22 mouse cellular contexts compared by ENCODE assay signal in genomic region chr15:77058566-77058965, GRCm38 (mm10). TPM values are rescaled to one million over a fixed set of nuclear protein-coding genes. Genes with fewer than 3 reads are reported as not detected.
DNase-seq lines count a peak whose midpoint lies in the region; ATAC-seq and TF ChIP-seq lines count a peak whose summit lies in the region.
"Had no signal": no experiment of that assay in that cellular context is flagged by ENCODE, and none has a peak within 500 bp of the region (broad histone marks: within the 10 kb centered on the region; RNA-seq: fewer than 3 reads in every experiment).

No protein-coding gene starts in this region.

- TF ChIP-seq POLR2A in MEL (IDR thresholded peaks at IDR 0.05; ENCODE audit: control insufficient read depth in 1 of 2, insufficient read depth in 1 of 2, low read depth in 1 of 2, low read length in 2 of 2, poor library complexity in 1 of 2), result no peak

- H3K4me2 ChIP-seq in liver, embryonic 14.5 days (ENCODE audit: low read depth), result no peak overlapping the region
- no peak overlapping the region for H3K4me2 ChIP-seq in liver, embryonic 11.5 days
- H3K4me2 ChIP-seq: forebrain, embryonic 15.5 days; liver, embryonic 12.5 days; lung, embryonic 15.5 days; midbrain, embryonic 13.5 days had no signal

- DNase-seq in liver, embryonic 14.5 days (ENCODE audit: low read depth in 3 of 3, low spot score in 3 of 3), result peak in 2 of 3 experiments; percentile 13 to 26
- no peak for DNase-seq in liver, embryonic 11.5 days (ENCODE audit: low spot score)
- DNase-seq in MEL (ENCODE audit: low read depth, low spot score) (peak; percentile 57), ZHBTc4 (ENCODE audit: low read depth, low spot score) (peak; percentile 96)
- DNase-seq in yolk sac, embryonic 10.5 days (ENCODE audit: low spot score), result peak; percentile 57
- DNase-seq in lung, postnatal 36 days, result no peak
- no peak for DNase-seq in cerebellum, adult 18-20 months
- DNase-seq: cerebellum, adult 9-10 months; gastrocnemius, postnatal 25 days; kidney, adult 8-10 months; kidney, postnatal 14 days had no signal

- no peak for TF ChIP-seq RAD21 in MEL (IDR thresholded peaks at IDR 0.05; ENCODE audit: low read depth, low read length)

- H3K27me3 ChIP-seq in liver, embryonic 14.5 days (ENCODE audit: control insufficient read depth, insufficient read depth, low read length), result no peaks in the 10 kb centered on the region
- H3K27me3 ChIP-seq in liver, embryonic 11.5 days (replicated peaks; ENCODE audit: control insufficient read depth, insufficient read depth, low read length), result no peaks in the 10 kb centered on the region
- no peaks in the 10 kb centered on the region for H3K27me3 ChIP-seq in MEL (ENCODE audit: control insufficient read depth in 1 of 2, insufficient read depth in 2 of 2, low read length in 2 of 2)
- H3K27me3 ChIP-seq: forebrain, embryonic 15.5 days; lung, embryonic 15.5 days; midbrain, embryonic 13.5 days had no signal

- no peak overlapping the region for H3K9ac ChIP-seq in liver, embryonic 14.5 days (replicated peaks)
- no peak overlapping the region for H3K9ac ChIP-seq in liver, embryonic 11.5 days (ENCODE audit: low read depth, low read length)
- no peak overlapping the region for H3K9ac ChIP-seq in MEL (ENCODE audit: control insufficient read depth, low read depth, low read length, poor library complexity, severe bottlenecking)
- H3K9ac ChIP-seq: forebrain, embryonic 15.5 days; liver, embryonic 12.5 days; lung, embryonic 15.5 days; midbrain, embryonic 13.5 days had no signal

- no peak for ATAC-seq in liver, embryonic 14.5 days (ENCODE audit: insufficient read depth)
- ATAC-seq in liver, embryonic 11.5 days (replicated peaks; ENCODE audit: low FRiP score), result no peak
- no peak for ATAC-seq in inflammation-experienced regulatory T-cells, adult 6 months
- ATAC-seq: forebrain, embryonic 15.5 days; liver, embryonic 12.5 days; midbrain, embryonic 13.5 days had no signal

- no peak for TF ChIP-seq CTCF in liver, embryonic 14.5 days (IDR thresholded peaks at IDR 0.05; ENCODE audit: low read depth)
- no peak for TF ChIP-seq CTCF in MEL (IDR thresholded peaks at IDR 0.05 in 2 of 3, conservative IDR thresholded peaks at IDR 0.05 in 1 of 3; ENCODE audit: control insufficient read depth in 1 of 3, insufficient read depth in 1 of 3, low read depth in 2 of 3, low read length in 3 of 3, poor library complexity in 1 of 3, severe bottlenecking in 1 of 3)

- no peak overlapping the region for H3K27ac ChIP-seq in liver, embryonic 14.5 days
- no peak overlapping the region for H3K27ac ChIP-seq in liver, embryonic 11.5 days (ENCODE audit: low read depth, low read length)
- H3K27ac ChIP-seq in MEL (ENCODE audit: control insufficient read depth, low read depth, low read length), result peak overlapping the region; percentile 15; the same call in 1 of the 2 replicates
- H3K27ac ChIP-seq: embryonic facial prominence, embryonic 10.5 days; forebrain, embryonic 15.5 days; limb, embryonic 10.5 days; liver, embryonic 12.5 days; lung, embryonic 15.5 days; midbrain, embryonic 13.5 days had no signal

- no peaks in the 10 kb centered on the region for H3K36me3 ChIP-seq in liver, embryonic 14.5 days (replicated peaks; ENCODE audit: control insufficient read depth, insufficient read depth, low read depth)
- no peaks in the 10 kb centered on the region for H3K36me3 ChIP-seq in liver, embryonic 11.5 days (ENCODE audit: control insufficient read depth, insufficient read depth, low read length)
- peaks cover 0 to 6% of the 10 kb centered on the region in 2 experiments; a peak in 2 of 4 replicates for H3K36me3 ChIP-seq in MEL (ENCODE audit: control insufficient read depth in 1 of 2, insufficient read depth in 2 of 2, low read length in 2 of 2)
- H3K36me3 ChIP-seq: embryonic facial prominence, embryonic 10.5 days; forebrain, embryonic 15.5 days; limb, embryonic 10.5 days; liver, embryonic 12.5 days; lung, embryonic 15.5 days; midbrain, embryonic 13.5 days had no signal

- H3K9me3 ChIP-seq in liver, embryonic 14.5 days (ENCODE audit: control insufficient read depth, low read length), result no peaks in the 10 kb centered on the region
- no peaks in the 10 kb centered on the region for H3K9me3 ChIP-seq in liver, embryonic 11.5 days (ENCODE audit: control insufficient read depth, low read length)
- no peaks in the 10 kb centered on the region for H3K9me3 ChIP-seq in MEL (replicated peaks; ENCODE audit: insufficient read depth, low read length)
- H3K9me3 ChIP-seq: embryonic facial prominence, embryonic 10.5 days; forebrain, embryonic 15.5 days; limb, embryonic 10.5 days; liver, embryonic 12.5 days; lung, embryonic 15.5 days had no signal

- TF ChIP-seq EP300 in liver, embryonic 14.5 days (IDR thresholded peaks at IDR 0.05; ENCODE audit: low read depth), result no peak
- TF ChIP-seq EP300 in MEL (IDR thresholded peaks at IDR 0.05; ENCODE audit: low read depth in 1 of 2, low read length in 2 of 2), result peak in 1 of 2 experiments; percentile 35; a peak in 1 of 4 replicates

- no peak overlapping the region for H3K4me3 ChIP-seq in liver, embryonic 14.5 days (ENCODE audit: insufficient read depth in 1 of 2, low read depth in 2 of 2, low read length in 2 of 2)
- H3K4me3 ChIP-seq in liver, embryonic 11.5 days (ENCODE audit: low read depth, low read length), result no peak overlapping the region
- H3K4me3 ChIP-seq in MEL (ENCODE audit: control insufficient read depth in 1 of 2, insufficient read depth in 1 of 2, low read depth in 2 of 2, low read length in 2 of 2), result no peak overlapping the region
- H3K4me3 ChIP-seq: embryonic facial prominence, embryonic 10.5 days; erythroblast, embryonic 14.5 days; forebrain, embryonic 15.5 days; limb, embryonic 10.5 days; liver, embryonic 12.5 days; lung, embryonic 15.5 days; midbrain, embryonic 13.5 days had no signal

- peaks cover 0 to 22% of the 10 kb centered on the region in 2 experiments; a peak in 2 of 4 replicates for H3K4me1 ChIP-seq in liver, embryonic 14.5 days (replicated peaks; ENCODE audit: control insufficient read depth in 2 of 2, insufficient read depth in 2 of 2, low read length in 1 of 2)
- peaks cover 11% of the 10 kb centered on the region for H3K4me1 ChIP-seq in liver, embryonic 11.5 days (replicated peaks; ENCODE audit: control insufficient read depth, insufficient read depth, low read length)
- H3K4me1 ChIP-seq in MEL (ENCODE audit: control insufficient read depth in 1 of 2, insufficient read depth in 2 of 2, low read length in 2 of 2), result peaks cover 2 to 11% of the 10 kb centered on the region in 2 experiments; a peak in 3 of 4 replicates

- no peaks in the 10 kb centered on the region for H3K79me2 ChIP-seq in MEL (ENCODE audit: control insufficient read depth, insufficient read depth, low read length, poor library complexity)

TF ChIP-seq in MEL, 35 proteins besides CTCF, POLR2A, EP300 and RAD21:
- TF ChIP-seq ZC3H11A (IDR thresholded peaks at IDR 0.05; ENCODE audit: low read depth, low read length), result no peak
- TF ChIP-seq ETS1 (IDR thresholded peaks at IDR 0.05; ENCODE audit: low read depth, low read length), result peak; percentile 29; the same call in 1 of the 2 replicates
- no peak for TF ChIP-seq CHD1 (IDR thresholded peaks at IDR 0.05; ENCODE audit: low read depth, low read length)
- TF ChIP-seq USF1 (IDR thresholded peaks at IDR 0.05; ENCODE audit: low read depth, low read length), result peak; percentile 9; the same call in 1 of the 2 replicates
- TF ChIP-seq RCOR1 (IDR thresholded peaks at IDR 0.05; ENCODE audit: low read depth, low read length), result peak; percentile 49; the same call in 1 of the 2 replicates
- peak; percentile 92 for TF ChIP-seq ZNF384 (IDR thresholded peaks at IDR 0.05; ENCODE audit: low read depth, low read length)
- peak; percentile 58; the same call in 1 of the 2 replicates for TF ChIP-seq JUND (IDR thresholded peaks at IDR 0.05; ENCODE audit: low read depth, low read length)
- no peak for TF ChIP-seq CHD2 (IDR thresholded peaks at IDR 0.05; ENCODE audit: low read length)
TF ChIP-seq in MEL: peak in this region for 5.

RNA-seq across cellular contexts. Expression of gene Mb, which starts 8.1 kb away (rescaled TPM):
- 0.04 TPM in 1 of 2 replicates, not detected in the other for polyA plus RNA-seq in liver, embryonic 14.5 days (2012; rRNA removed)
- 0.21 TPM in 1 of 2 replicates, not detected in the other for polyA plus RNA-seq in liver, embryonic 14.5 days (2014; fragmentation: Nextera tagmentation; extraction: Ambion mirVana)
- polyA plus RNA-seq in liver, embryonic 11.5 days (2014; fragmentation: Nextera tagmentation; extraction: Ambion mirVana), result 0.29 and 0.56 TPM in 2 replicates
- not detected in 2 replicates for total RNA-seq in MEL (2012; rRNA removed)
- polyA plus RNA-seq in MEL (2012; ENCODE audit: insufficient read depth in 1 of 2, insufficient read length in 2 of 2, low read depth in 1 of 2, low replicate concordance in 2 of 2, missing spikeins in 1 of 2), result not detected
- polyA plus RNA-seq in inflammation-experienced regulatory T-cells, adult 6 months (2017; shearing (Covaris generic)), result not detected
- total RNA-seq: common myeloid progenitor, adult 5-6 weeks; hematopoietic stem cell, adult 5-6 weeks; left cerebral cortex, adult 18-20 months had no signal
- polyA plus RNA-seq: erythroblast, embryonic 14.5 days; forebrain, embryonic 15.5 days; midbrain, embryonic 13.5 days had no signal

RNA-seq across cellular contexts. Expression of gene Apol6, which starts 14.0 kb away (rescaled TPM):
- 0.31 and 0.40 TPM in 2 replicates for polyA plus RNA-seq in liver, embryonic 14.5 days (2012; rRNA removed)
- polyA plus RNA-seq in liver, embryonic 14.5 days (2014; fragmentation: Nextera tagmentation; extraction: Ambion mirVana), result 0.08 and 0.25 TPM in 2 replicates
- not detected in 2 replicates for polyA plus RNA-seq in liver, embryonic 11.5 days (2014; fragmentation: Nextera tagmentation; extraction: Ambion mirVana)
- not detected in 2 replicates for total RNA-seq in MEL (2012; rRNA removed)
- polyA plus RNA-seq in MEL (2012; ENCODE audit: insufficient read depth in 1 of 2, insufficient read length in 2 of 2, low read depth in 1 of 2, low replicate concordance in 2 of 2, missing spikeins in 1 of 2), result not detected
- under 1 TPM in 1 of 3 experiments, not detected in 2; 0.62 TPM for polyA plus RNA-seq in inflammation-experienced regulatory T-cells, adult 6 months (2017; shearing (Covaris generic))
- total RNA-seq: common myeloid progenitor, adult 5-6 weeks; hematopoietic stem cell, adult 5-6 weeks had no signal
- polyA plus RNA-seq: forebrain, embryonic 15.5 days; limb, embryonic 10.5 days; lung, embryonic 15.5 days; midbrain, embryonic 13.5 days had no signal

Comparison
In these comparisons a context has a peak if more than half of its experiments do, and no peak if none do; other contexts are left out.
1. DNase-seq: peak in liver, embryonic 14.5 days (2 of 3), MEL (single experiment), ZHBTc4 (single experiment) and yolk sac, embryonic 10.5 days (single experiment); none in liver, embryonic 11.5 days (single experiment), lung, postnatal 36 days (single experiment) and cerebellum, adult 18-20 months (0 of 2).